Mouse (Mus musculus) G1E (cell line): ENCODE measurements around the gene Gm20431. TPM values are rescaled to one million over a fixed set of nuclear protein-coding genes. Genes with fewer than 3 reads are reported as not detected.

ENCODE experiments used
- ATAC-seq: 2 replicates; pipeline ENCODE4 v1.8.0; 2016; ENCODE audit warnings: mild to moderate bottlenecking; ENCODE audit not compliant: insufficient number of reproducible peaks, poor library complexity, low FRiP score, severe bottlenecking; ENCODE audit errors: extremely low read depth
- DNase-seq: peaks from one replicate; pipeline ENCODE4 v3.0.0; 2012; ENCODE audit warnings: low spot score
- H3K27me3 ChIP-seq: 2 replicates; pipeline ENCODE4 v1.6.1; 2012; ENCODE audit warnings: mild to moderate bottlenecking, low read length, inconsistent platforms; ENCODE audit not compliant: insufficient read depth
- H3K36me3 ChIP-seq: replicated peaks from 2 replicates; pipeline ENCODE3; 2012; ENCODE audit warnings: mild to moderate bottlenecking, inconsistent platforms
- H3K4me1 ChIP-seq: 2 replicates; pipeline ENCODE4 v1.6.1; 2012; ENCODE audit warnings: low read depth, low read length, inconsistent platforms, mixed read lengths; ENCODE audit not compliant: insufficient read depth
- H3K4me3 ChIP-seq: 2 replicates; pipeline ENCODE4 v1.5.1; 2012; ENCODE audit warnings: low read depth, mild to moderate bottlenecking, inconsistent platforms, low read length, moderate library complexity, mixed read lengths
- H3K9me3 ChIP-seq: replicated peaks from 2 replicates; pipeline ENCODE4 v1.6.1; 2012; ENCODE audit warnings: inconsistent platforms
- CTCF ChIP-seq: IDR thresholded peaks from 2 replicates; pipeline ENCODE4 v1.5.1; 2012; ENCODE audit warnings: low read depth, low read length, inconsistent platforms, mixed read lengths
- GATA1 ChIP-seq: IDR thresholded peaks from 2 replicates; pipeline ENCODE4 v1.6.1; 2012; ENCODE audit warnings: borderline replicate concordance, low read length, inconsistent platforms, mixed read lengths
- GATA2 ChIP-seq: IDR thresholded peaks from 2 replicates; pipeline ENCODE4 v1.6.1; 2012; ENCODE audit warnings: low read depth, low read length, inconsistent platforms, borderline replicate concordance
- POLR2AphosphoS5 ChIP-seq: IDR thresholded peaks from 2 replicates; pipeline ENCODE4 v1.6.1; 2012; ENCODE audit warnings: low read depth, low read length, inconsistent platforms; ENCODE audit not compliant: insufficient replicate concordance
- TAL1 ChIP-seq: conservative IDR thresholded peaks from 2 replicates; pipeline ENCODE4 v1.6.1; 2012; ENCODE audit warnings: low read depth, low read length, inconsistent platforms, mixed read lengths
- polyA plus RNA-seq: library from polyadenylated mRNA; stranded (reverse); fragments of >175 nt; gene quantifications from 2 replicates; pipeline ENCODE4 v1.2.3, GENCODE M21; 2012
- total RNA-seq, 2 experiments: library from RNA; stranded (forward) in 1 of 2; stranded (reverse) in 1 of 2; fragments of 200-1000 nt in 1 of 2; fragments of >200 nt in 1 of 2; fragmentation: Nextera tagmentation in 1 of 2; gene quantifications; 2 replicates each; pipeline ENCODE4 v1.2.3; 2014 to 2017

The Gm20431 gene
- total and polyA plus RNA-seq, 3 experiments: 0.11 to 6.2 TPM; not detected in 1

DNA sequence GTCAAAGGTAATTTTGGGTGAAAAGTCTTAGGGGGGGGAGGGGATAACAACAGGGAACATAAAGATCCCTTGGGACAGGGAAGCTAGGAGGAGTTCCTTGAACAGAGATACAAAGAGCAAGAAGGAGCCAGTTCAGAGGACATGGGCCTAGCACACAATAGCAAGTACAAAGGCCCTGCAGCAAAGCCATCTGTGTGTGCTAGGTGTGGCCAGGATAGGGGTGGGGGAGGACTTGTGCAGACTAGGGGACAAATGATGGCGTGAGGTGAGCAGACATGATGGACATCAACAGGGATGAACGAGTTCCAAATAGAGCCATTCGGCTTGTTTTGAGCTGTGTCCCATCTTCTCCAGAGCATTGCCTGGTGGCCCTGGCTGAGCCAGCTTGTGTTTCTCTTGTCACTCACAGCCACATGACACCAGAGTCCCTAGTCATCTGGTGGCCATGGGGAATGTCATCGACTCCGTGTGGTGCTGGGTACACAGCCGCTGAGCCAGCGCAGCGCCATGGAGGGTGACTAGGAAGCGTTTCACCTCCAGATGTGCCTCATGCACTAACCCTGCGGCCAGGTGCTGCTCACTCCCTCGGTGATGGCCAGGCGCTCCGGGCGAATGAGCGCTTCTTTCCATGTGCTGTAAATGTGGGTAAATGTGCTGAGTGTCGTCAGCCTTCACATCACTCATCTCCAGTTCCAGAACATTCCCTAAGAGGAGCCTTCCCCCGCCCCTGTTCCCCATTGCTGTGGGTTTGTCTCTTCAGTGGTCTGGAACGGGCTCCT lies 89.7 kb downstream of the Gm20431 start:
- no peak for ATAC-seq
- H3K4me1 ChIP-seq: no peaks in the 10 kb centered on the region

DNA sequence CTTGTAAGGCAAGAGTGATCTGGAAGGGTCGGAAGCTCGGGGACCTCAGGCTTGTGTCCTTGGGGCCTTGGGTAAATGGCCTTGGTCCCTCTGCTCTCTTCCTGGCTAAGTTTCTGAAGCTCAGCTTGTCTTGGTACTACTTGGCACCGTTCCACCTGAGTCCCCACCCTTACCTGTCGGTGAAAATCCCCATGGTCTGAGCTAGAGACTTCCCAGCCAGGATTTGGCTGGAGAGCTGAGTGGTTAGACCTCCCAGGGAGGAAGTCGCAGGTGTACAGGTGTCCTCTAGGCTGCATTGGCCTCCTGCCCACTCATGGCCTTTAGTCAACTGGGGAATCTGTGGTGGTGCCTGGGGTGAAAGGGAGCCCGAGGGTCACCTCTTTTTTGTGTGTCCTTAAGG lies 90.5 kb downstream of the Gm20431 start:
- DNase-seq: no peak
- H3K36me3 ChIP-seq: no peaks in the 10 kb centered on the region
- no peak overlapping the region for H3K4me3 ChIP-seq
- H3K27me3 ChIP-seq: peaks cover 44% of the 10 kb centered on the region
- no peaks in the 10 kb centered on the region for H3K4me1 ChIP-seq
- TF ChIP-seq CTCF (no peak), GATA2 (no peak), POLR2AphosphoS5 (no peak), GATA1 (no peak), TAL1 (no peak)
- no peak for ATAC-seq
- no peaks in the 10 kb centered on the region for H3K9me3 ChIP-seq

More for the DNA sequence above, 89.7 kb downstream of the Gm20431 start:
- H3K9me3 ChIP-seq: no peaks in the 10 kb centered on the region
- H3K27me3 ChIP-seq: peaks cover 45% of the 10 kb centered on the region
- DNase-seq: no peak
- H3K4me3 ChIP-seq: no peak overlapping the region
- H3K36me3 ChIP-seq: no peaks in the 10 kb centered on the region
- TF ChIP-seq TAL1: no peak
- no peak for TF ChIP-seq CTCF
- TF ChIP-seq POLR2AphosphoS5: no peak
- TF ChIP-seq GATA2: no peak
- no peak for TF ChIP-seq GATA1

GRCm38 (mm10) chr2:167569934-167570651 lies 91.2 kb downstream of the Gm20431 start:
- H3K27me3 ChIP-seq: peaks cover 36% of the 10 kb centered on the region
- no peaks in the 10 kb centered on the region for H3K36me3 ChIP-seq
- no peak for ATAC-seq
- no peaks in the 10 kb centered on the region for H3K9me3 ChIP-seq
- H3K4me3 ChIP-seq: no peak overlapping the region
- no peak for DNase-seq
- H3K4me1 ChIP-seq: peaks cover 3% of the 10 kb centered on the region
- TF ChIP-seq GATA1 (no peak), GATA2 (no peak), POLR2AphosphoS5 (no peak), TAL1 (no peak), CTCF (no peak)

- ATAC-seq (no peak), DNase-seq (no peak)
- peaks cover 6% of the 10 kb centered on the region for H3K4me1 ChIP-seq
- no peaks in the 10 kb centered on the region for H3K36me3 ChIP-seq
- no peaks in the 10 kb centered on the region for H3K9me3 ChIP-seq
- H3K27me3 ChIP-seq: peaks cover 30% of the 10 kb centered on the region
- H3K4me3 ChIP-seq: no peak overlapping the region
- TF ChIP-seq GATA1 (no peak), GATA2 (no peak), POLR2AphosphoS5 (no peak), CTCF (no peak), TAL1 (no peak)
Measured at GRCm38 (mm10) chr2:167568112-167568511, 93.2 kb downstream of the Gm20431 start.

- H3K36me3 ChIP-seq: no peaks in the 10 kb centered on the region
- DNase-seq (no peak), ATAC-seq (no peak)
- no peak for TF ChIP-seq POLR2AphosphoS5
- no peak for TF ChIP-seq TAL1
- no peak for TF ChIP-seq CTCF
- TF ChIP-seq GATA1: no peak
- TF ChIP-seq GATA2: no peak
- H3K4me1 ChIP-seq: peaks cover 6% of the 10 kb centered on the region
- peaks cover 29% of the 10 kb centered on the region for H3K27me3 ChIP-seq
- H3K9me3 ChIP-seq: no peaks in the 10 kb centered on the region
- no peak overlapping the region for H3K4me3 ChIP-seq
Measured at GRCm38 (mm10) chr2:167565682-167566081, 95.6 kb downstream of the Gm20431 start.

GRCm38 (mm10) chr2:167565312-167565656 lies 96.0 kb downstream of the Gm20431 start:
- Histone ChIP-seq H3K4me3 (no peak overlapping the region), H3K36me3 (no peaks in the 10 kb centered on the region), H3K9me3 (no peaks in the 10 kb centered on the region), H3K27me3 (peaks cover 25% of the 10 kb centered on the region), H3K4me1 (peaks cover 6% of the 10 kb centered on the region)
- no peak for ATAC-seq
- no peak for DNase-seq
- TF ChIP-seq GATA1: no peak
- no peak for TF ChIP-seq POLR2AphosphoS5
- TF ChIP-seq GATA2: no peak
- no peak for TF ChIP-seq CTCF
- TF ChIP-seq TAL1: no peak
